Mouse (Mus musculus) thymus, postnatal 4 days (tissue): ENCODE results near the gene Tmeff2.

Source experiments
- DNase-seq: peaks from one replicate; pipeline ENCODE4 v3.0.0; 2021

Tmeff2 gene

GRCm38 (mm10) chr1:51217227-51217626, 316.8 kb downstream of the Tmeff2 start:
- no peak for DNase-seq

DNA sequence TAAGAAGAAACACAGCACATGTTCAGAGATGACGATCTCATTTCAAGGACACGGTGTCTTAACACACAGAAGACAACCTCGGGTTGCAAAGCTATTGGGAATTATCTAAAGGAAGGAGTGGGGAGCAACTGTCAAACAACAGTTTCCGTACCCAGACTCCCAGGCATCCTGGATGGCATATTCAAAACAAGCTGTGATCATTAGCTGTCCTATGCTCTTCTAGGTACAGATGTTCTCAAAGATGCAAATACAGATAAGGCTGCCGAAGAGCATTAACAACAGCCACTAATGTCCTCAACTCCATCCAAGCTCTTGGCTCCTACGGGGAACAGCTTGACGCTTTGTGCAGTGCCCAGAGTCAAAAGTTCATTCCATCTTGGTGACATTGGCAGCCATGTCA, 324.7 kb downstream of the Tmeff2 start:
- DNase-seq = no peak
